Mouse (Mus musculus) kidney, embryonic 14.5 days (tissue): ENCODE results near the gene Tpsab1. TPM values are rescaled to one million over a fixed set of nuclear protein-coding genes. Genes with fewer than 3 reads are reported as not detected.
A peak's percentile ranks its signal among the peaks of the same experiment; 100 is the strongest.

Source experiments
- ATAC-seq: fragments of 200-750 bp; cut with Nextera tagmentation; 2 replicates; pipeline ENCODE4 v1.8.0; 2017; ENCODE audit warnings: moderate number of reproducible peaks, mild to moderate bottlenecking, moderate TSS enrichment, moderate library complexity; ENCODE audit not compliant: low FRiP score, low TSS enrichment
- H3K27ac ChIP-seq: fragments of 300-500 bp; sonication (generic); 2 replicates; pipeline ENCODE4 v1.5.1; 2014; ENCODE audit warnings: low read depth, mild to moderate bottlenecking, low read length, moderate library complexity, mixed read lengths
- H3K27me3 ChIP-seq: fragments of 300-500 bp; sonication (generic); 2 replicates; pipeline ENCODE4 v1.6.1; 2014; ENCODE audit warnings: mild to moderate bottlenecking, low read length; ENCODE audit not compliant: control insufficient read depth, insufficient read depth
- H3K36me3 ChIP-seq: fragments of 300-500 bp; sonication (generic); 2 replicates; pipeline ENCODE4 v1.6.1; 2014; ENCODE audit warnings: low read length, mixed read lengths; ENCODE audit not compliant: control insufficient read depth, insufficient read depth
- H3K4me1 ChIP-seq: fragments of 300-500 bp; sonication (generic); 2 replicates; pipeline ENCODE4 v1.6.1; 2014; ENCODE audit warnings: low read length, mixed read lengths; ENCODE audit not compliant: control insufficient read depth, insufficient read depth
- H3K4me2 ChIP-seq: fragments of 300-500 bp; sonication (generic); replicated peaks from 2 replicates; pipeline ENCODE4 v1.6.1; 2014; ENCODE audit warnings: low read depth, mild to moderate bottlenecking, low read length
- H3K4me3 ChIP-seq: fragments of 300-500 bp; sonication (generic); 2 replicates; pipeline ENCODE4 v1.5.1; 2014; ENCODE audit warnings: mild to moderate bottlenecking, low read length
- H3K9ac ChIP-seq: fragments of 300-500 bp; sonication (generic); 2 replicates; pipeline ENCODE4 v1.6.1; 2014; ENCODE audit warnings: low read depth, mild to moderate bottlenecking, low read length, moderate library complexity
- H3K9me3 ChIP-seq: fragments of 300-500 bp; sonication (generic); 2 replicates; pipeline ENCODE4 v1.6.1; 2016; ENCODE audit warnings: low read length; ENCODE audit not compliant: control insufficient read depth
- WGBS: fragments of 180-500 bp; shearing (Covaris S2); extraction: QIAGEN DNeasy Blood & Tissue Kit; methylation state at CpG from one replicate; pipeline ENCODE4 v1.1.7; 2014; 5-methylcytosine and 5-hydroxymethylcytosine counted together
- polyA plus RNA-seq: library from polyadenylated mRNA; unstranded; fragments of >200 nt; fragmentation: Nextera tagmentation; extraction: Ambion mirVana; gene quantifications from 2 replicates; pipeline ENCODE4 v1.2.1, GENCODE M21; 2014

The Tpsab1 gene
- polyA plus RNA-seq, 1 experiment from 2014 or later: 0.39 TPM

DNA sequence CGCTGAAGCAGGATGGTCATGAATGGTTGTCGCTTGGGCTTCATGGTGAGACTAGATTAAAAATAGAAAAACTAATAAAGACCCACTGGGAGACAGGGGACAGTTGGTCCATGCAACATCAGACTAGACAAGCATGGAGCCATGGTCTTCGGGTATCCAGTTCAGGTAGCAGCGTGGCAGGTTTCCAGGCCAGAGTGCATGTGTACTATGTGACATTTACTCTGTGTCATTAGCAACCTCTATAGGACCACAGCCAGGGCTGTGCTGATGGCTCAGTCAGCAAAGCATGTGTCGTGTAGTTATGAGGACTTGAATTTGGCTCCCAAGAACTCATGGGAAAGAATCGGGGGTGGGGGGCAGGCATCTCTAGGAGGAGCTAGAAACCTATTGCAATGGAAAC is 5.4 kb downstream of the Tpsab1 start:
- H3K36me3 ChIP-seq: no peaks in the 10 kb centered on the region
- ATAC-seq: no peak
- no peaks in the 10 kb centered on the region for H3K27me3 ChIP-seq
- 87% methylated on average over 6 of the region's 6 CpGs for WGBS
- H3K4me2 ChIP-seq: no peak overlapping the region
- H3K27ac ChIP-seq: no peak overlapping the region
- no peaks in the 10 kb centered on the region for H3K4me1 ChIP-seq
- H3K9ac ChIP-seq: no peak overlapping the region
- H3K4me3 ChIP-seq: no peak overlapping the region
- no peaks in the 10 kb centered on the region for H3K9me3 ChIP-seq

DNA sequence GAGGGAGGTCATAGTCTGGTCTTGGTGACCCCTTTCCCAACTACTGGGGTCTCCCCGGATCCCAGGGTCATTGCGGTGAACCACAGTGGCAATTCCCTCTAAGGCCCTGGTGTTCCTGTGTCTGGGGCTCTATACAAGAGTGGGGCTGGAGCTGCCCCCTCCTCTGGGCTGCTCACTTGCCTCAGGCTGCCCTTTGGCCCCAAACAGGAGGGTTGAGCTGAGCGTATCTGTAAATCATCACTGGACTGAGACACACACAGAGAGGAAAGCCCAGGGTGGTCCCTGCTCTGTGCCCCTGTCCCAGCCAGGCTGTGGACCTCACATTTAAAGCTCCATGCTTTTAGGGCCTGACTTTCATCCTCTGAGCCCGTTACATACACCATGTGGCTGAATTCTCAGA is 7.1 kb downstream of the Tpsab1 start:
- H3K27ac ChIP-seq: no peak overlapping the region
- H3K27me3 ChIP-seq: no peaks in the 10 kb centered on the region
- no peak overlapping the region for H3K9ac ChIP-seq
- H3K4me3 ChIP-seq: no peak overlapping the region
- peak; percentile 52; the same call in 1 of the 2 replicates for ATAC-seq
- no peaks in the 10 kb centered on the region for H3K9me3 ChIP-seq
- H3K4me2 ChIP-seq: no peak overlapping the region
- WGBS: 83% methylated on average over 4 of the region's 4 CpGs
- no peaks in the 10 kb centered on the region for H3K4me1 ChIP-seq
- no peaks in the 10 kb centered on the region for H3K36me3 ChIP-seq

DNA sequence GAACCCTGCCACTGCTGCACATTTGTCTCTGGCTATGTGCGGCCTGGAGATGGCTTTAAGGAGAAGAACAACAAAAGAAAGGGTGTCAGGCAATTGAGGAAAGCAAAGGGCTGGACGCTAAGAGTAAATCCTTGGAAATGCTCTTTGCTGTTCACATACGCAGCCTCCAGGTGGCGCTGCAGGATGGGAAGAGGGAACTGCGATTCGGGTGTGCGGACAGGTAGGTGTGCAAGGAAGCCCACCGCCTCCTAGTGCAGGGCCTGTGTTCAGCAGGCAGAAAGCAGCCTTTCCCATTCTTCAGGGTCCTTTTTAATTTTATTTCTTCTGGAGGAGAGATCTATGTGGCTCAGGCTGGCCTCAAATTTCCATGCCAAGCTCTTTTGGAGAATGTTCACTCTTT is 11.4 kb downstream of the Tpsab1 start:
- Histone ChIP-seq H3K27me3 (peaks cover 3% of the 10 kb centered on the region; the same call in 1 of the 2 replicates), H3K4me1 (no peaks in the 10 kb centered on the region), H3K9me3 (no peaks in the 10 kb centered on the region), H3K4me2 (no peak overlapping the region), H3K4me3 (no peak overlapping the region), H3K36me3 (no peaks in the 10 kb centered on the region), H3K27ac (no peak overlapping the region), H3K9ac (no peak overlapping the region)
- ATAC-seq: no peak
- WGBS: under 1% methylated on average over 8 of the region's 8 CpGs

DNA sequence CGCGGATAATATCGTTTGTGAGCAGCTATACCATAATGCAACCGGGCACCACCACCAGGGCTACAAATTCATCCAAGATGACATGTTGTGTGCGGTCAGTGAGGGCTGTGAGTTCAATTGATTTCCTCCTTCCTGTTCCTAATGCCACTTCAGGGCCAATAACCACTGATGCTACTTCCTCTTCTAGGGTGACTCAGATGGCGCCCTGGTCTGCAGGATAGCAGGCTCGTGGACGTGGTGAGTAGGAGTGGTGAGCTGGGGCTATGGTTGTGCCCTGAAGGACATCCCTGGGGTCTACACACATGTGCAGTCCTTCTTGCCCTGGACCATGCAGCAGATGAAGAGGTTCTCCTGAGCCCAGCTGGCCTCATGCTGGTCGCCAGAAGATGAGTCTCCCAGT is 13.0 kb downstream of the Tpsab1 start:
- Histone ChIP-seq H3K27me3 (peaks cover 3% of the 10 kb centered on the region; the same call in 1 of the 2 replicates), H3K36me3 (no peaks in the 10 kb centered on the region), H3K9me3 (no peaks in the 10 kb centered on the region), H3K4me1 (no peaks in the 10 kb centered on the region), H3K4me2 (no peak overlapping the region), H3K27ac (no peak overlapping the region), H3K9ac (no peak overlapping the region), H3K4me3 (no peak overlapping the region)
- WGBS: 67% methylated on average over 9 of the region's 9 CpGs
- no peak for ATAC-seq

DNA sequence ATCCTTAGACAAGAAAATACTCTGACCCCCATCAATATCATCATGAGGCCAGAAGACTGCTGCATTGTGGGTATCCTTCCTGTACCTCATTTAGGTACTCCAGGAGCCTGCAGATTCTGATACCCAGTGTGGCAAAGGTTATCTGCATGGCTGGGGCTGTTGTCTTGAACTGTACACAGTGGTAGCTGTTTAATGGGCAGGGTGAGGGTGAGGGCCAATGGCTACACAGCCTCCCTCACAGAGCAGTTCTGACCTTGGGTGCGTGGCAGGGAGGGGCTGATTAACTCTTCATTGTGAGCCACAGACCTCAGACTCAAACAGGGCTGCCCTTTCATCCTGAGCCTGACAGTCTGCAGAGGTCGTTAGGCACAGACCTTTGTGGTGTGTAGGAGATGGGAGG is 22.4 kb downstream of the Tpsab1 start:
- Histone ChIP-seq H3K4me1 (no peaks in the 10 kb centered on the region), H3K27ac (no peak overlapping the region), H3K27me3 (no peaks in the 10 kb centered on the region), H3K9ac (no peak overlapping the region), H3K9me3 (no peaks in the 10 kb centered on the region), H3K36me3 (no peaks in the 10 kb centered on the region), H3K4me2 (no peak overlapping the region), H3K4me3 (no peak overlapping the region)
- WGBS: 13% methylated on average over 2 of the region's 2 CpGs
- ATAC-seq: no peak

DNA sequence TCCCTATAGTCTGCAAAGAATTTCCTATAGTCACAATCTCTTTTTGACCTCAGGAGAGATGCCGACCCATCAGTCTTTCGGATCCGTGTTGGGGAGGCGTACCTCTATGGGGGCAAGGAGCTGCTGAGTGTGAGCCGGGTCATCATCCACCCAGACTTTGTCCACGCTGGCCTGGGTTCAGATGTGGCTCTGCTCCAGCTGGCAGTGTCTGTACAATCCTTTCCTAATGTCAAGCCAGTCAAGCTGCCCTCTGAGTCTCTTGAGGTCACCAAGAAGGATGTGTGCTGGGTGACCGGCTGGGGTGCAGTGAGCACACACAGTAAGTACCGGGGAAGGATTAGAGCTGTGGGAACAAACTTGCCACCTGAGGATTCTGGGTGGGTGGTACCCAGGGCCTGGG is 24.5 kb downstream of the Tpsab1 start:
- H3K27me3 ChIP-seq: no peaks in the 10 kb centered on the region
- no peaks in the 10 kb centered on the region for H3K36me3 ChIP-seq
- H3K4me2 ChIP-seq: no peak overlapping the region
- no peak overlapping the region for H3K9ac ChIP-seq
- no peak overlapping the region for H3K27ac ChIP-seq
- no peaks in the 10 kb centered on the region for H3K4me1 ChIP-seq
- WGBS: 86% methylated on average over 8 of the region's 8 CpGs
- no peak for ATAC-seq
- no peak overlapping the region for H3K4me3 ChIP-seq
- H3K9me3 ChIP-seq: no peaks in the 10 kb centered on the region

DNA sequence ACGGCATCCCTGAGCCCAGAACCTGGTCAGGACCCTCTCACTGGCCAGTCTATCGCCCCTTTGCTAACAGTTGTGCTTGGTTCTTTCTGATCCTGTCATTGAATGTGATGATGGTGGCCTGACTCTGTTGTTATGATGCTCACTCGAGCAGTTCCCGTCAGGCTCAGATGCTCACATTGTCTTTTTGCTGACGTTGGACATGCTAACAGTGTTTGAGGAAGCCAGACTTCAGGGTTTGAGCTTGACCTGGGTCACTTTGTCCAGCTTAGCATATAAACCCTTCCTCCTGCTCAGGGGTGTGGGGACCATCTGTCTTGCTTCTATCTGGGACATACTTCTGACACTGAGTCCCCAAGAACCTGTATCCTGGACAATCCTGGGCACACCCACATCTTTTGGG is 27.0 kb downstream of the Tpsab1 start, which contains the start of gene Prss29:
TSS of gene Prss29 (plus strand) at position 301 of the 400 bp plus-strand sequence.
- Histone ChIP-seq H3K27ac (no peak within 1 kb of the TSS), H3K4me1 (no peaks in the 10 kb centered on the region), H3K4me3 (no peak within 1 kb of the TSS), H3K27me3 (no peaks in the 10 kb centered on the region), H3K4me2 (no peak within 1 kb of the TSS), H3K9me3 (no peaks in the 10 kb centered on the region), H3K36me3 (no peaks in the 10 kb centered on the region), H3K9ac (no peak within 1 kb of the TSS)
- ATAC-seq: no peak
- WGBS: 78% methylated on average over 5 of the region's 5 CpGs

DNA sequence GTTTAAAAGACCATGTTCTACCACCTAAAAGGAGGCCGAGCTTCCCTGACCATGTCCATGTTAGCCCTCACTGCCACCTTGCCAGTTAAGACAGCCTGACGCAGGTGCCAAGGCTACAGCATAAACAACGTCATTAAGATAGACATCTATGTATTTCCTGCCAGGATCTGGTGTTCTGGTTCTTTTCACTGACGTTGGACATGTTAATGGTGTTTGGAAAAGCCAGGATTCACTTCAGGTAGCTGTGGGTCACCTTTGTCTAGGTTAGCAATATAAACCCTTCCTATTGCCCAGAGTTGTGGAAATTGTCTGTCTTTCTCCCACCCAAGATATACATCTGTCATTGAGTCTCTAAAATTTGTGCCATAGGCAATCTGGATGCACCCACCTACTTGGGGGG is 37.0 kb downstream of the Tpsab1 start, which contains the start of gene Prss28:
TSS of gene Prss28 (plus strand) at position 301 of the 400 bp plus-strand sequence.
- H3K9me3 ChIP-seq: no peaks in the 10 kb centered on the region
- no peak within 1 kb of the TSS for H3K4me3 ChIP-seq
- 71% methylated on average over 4 of the region's 4 CpGs for WGBS
- no peak within 1 kb of the TSS for H3K9ac ChIP-seq
- no peak for ATAC-seq
- no peaks in the 10 kb centered on the region for H3K36me3 ChIP-seq
- H3K4me1 ChIP-seq: no peaks in the 10 kb centered on the region
- no peaks in the 10 kb centered on the region for H3K27me3 ChIP-seq
- no peak within 1 kb of the TSS for H3K4me2 ChIP-seq
- H3K27ac ChIP-seq: no peak within 1 kb of the TSS

DNA sequence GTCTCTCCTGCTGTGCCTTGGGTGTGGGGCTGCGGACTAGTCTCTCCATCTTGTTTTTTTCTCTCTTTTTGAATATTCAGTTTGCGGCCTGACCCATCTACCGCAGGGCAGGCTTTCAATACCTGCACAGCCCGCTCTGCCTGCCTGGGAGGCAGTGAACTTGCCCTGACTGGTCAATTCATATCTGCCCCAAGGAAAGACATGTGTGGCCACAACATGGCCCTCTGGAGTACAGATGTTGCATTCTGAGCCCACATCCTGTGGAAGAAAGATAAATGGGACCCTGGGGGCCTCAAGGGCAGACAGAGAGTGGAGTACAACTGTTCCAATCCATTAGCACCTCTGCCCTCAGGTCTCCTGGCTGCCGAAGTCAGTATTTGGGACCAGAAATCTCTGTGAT is 47.3 kb downstream of the Tpsab1 start, which contains the start of gene Prss34:
TSS of gene Prss34 (plus strand) at position 301 of the 400 bp plus-strand sequence.
- 81% methylated on average over 5 of the region's 5 CpGs for WGBS
- Histone ChIP-seq H3K4me1 (no peaks in the 10 kb centered on the region), H3K9ac (no peak within 1 kb of the TSS), H3K9me3 (no peaks in the 10 kb centered on the region), H3K27me3 (no peaks in the 10 kb centered on the region), H3K4me3 (no peak within 1 kb of the TSS), H3K36me3 (no peaks in the 10 kb centered on the region), H3K27ac (no peak within 1 kb of the TSS), H3K4me2 (no peak within 1 kb of the TSS)
- no peak for ATAC-seq
